Mouse (Mus musculus) CH12.LX (cell line): ENCODE data around the gene Tacc3.

Source experiments
- CTCF ChIP-seq, 2 experiments: IDR thresholded peaks in 1 of 2; conservative IDR thresholded peaks in 1 of 2; 2 replicates each; pipeline ENCODE4 v1.5.1; 2011 to 2012; ENCODE audit warnings: low read depth in 2 of 2, low read length in 2 of 2, improper control_type of control experiment in 1 of 2, inconsistent platforms in 1 of 2, mild to moderate bottlenecking in 1 of 2, moderate library complexity in 1 of 2
- ELF1 ChIP-seq: IDR thresholded peaks from 2 replicates; pipeline ENCODE4 v1.6.1; 2014; ENCODE audit warnings: low read depth, mild to moderate bottlenecking, inconsistent platforms, low read length, improper control_type of control experiment
- EP300 ChIP-seq: IDR thresholded peaks from 2 replicates; pipeline ENCODE4 v1.6.1; 2011; ENCODE audit warnings: low read length, improper control_type of control experiment
- ETS1 ChIP-seq: conservative IDR thresholded peaks from 2 replicates; pipeline ENCODE4 v1.6.1; 2012; ENCODE audit warnings: low read depth, mild to moderate bottlenecking, inconsistent platforms, low read length, improper control_type of control experiment, moderate library complexity
- GABPA ChIP-seq: IDR thresholded peaks from 2 replicates; pipeline ENCODE4 v1.6.1; 2012; ENCODE audit warnings: low read depth, low read length, improper control_type of control experiment, inconsistent platforms; ENCODE audit not compliant: insufficient replicate concordance
- HCFC1 ChIP-seq: IDR thresholded peaks from 2 replicates; pipeline ENCODE4 v1.6.1; 2012; ENCODE audit warnings: low read depth, mild to moderate bottlenecking, inconsistent platforms, low read length, improper control_type of control experiment
- MAFK ChIP-seq: IDR thresholded peaks from 2 replicates; pipeline ENCODE4 v1.6.1; 2011; ENCODE audit warnings: low read length, improper control_type of control experiment; ENCODE audit not compliant: insufficient replicate concordance
- MXI1 ChIP-seq: IDR thresholded peaks from 2 replicates; pipeline ENCODE4 v1.6.1; 2011; ENCODE audit warnings: mild to moderate bottlenecking, low read depth, low read length, improper control_type of control experiment
- POLR2A ChIP-seq: IDR thresholded peaks from 2 replicates; pipeline ENCODE4 v1.6.1; 2011; ENCODE audit warnings: low read depth, mild to moderate bottlenecking, improper control_type of control experiment, low read length
- SIN3A ChIP-seq: IDR thresholded peaks from 2 replicates; pipeline ENCODE4 v1.6.1; 2012; ENCODE audit warnings: low read length, improper control_type of control experiment, inconsistent platforms
- SMC3 ChIP-seq: IDR thresholded peaks from 2 replicates; pipeline ENCODE4 v1.6.1; 2011; ENCODE audit warnings: low read depth, low read length, improper control_type of control experiment
- TBP ChIP-seq: conservative IDR thresholded peaks from 2 replicates; pipeline ENCODE4 v1.6.1; 2011; ENCODE audit warnings: low read depth, low read length, improper control_type of control experiment
- USF1 ChIP-seq: IDR thresholded peaks from 2 replicates; pipeline ENCODE4 v1.6.1; 2014; ENCODE audit warnings: low read depth, mild to moderate bottlenecking, inconsistent platforms, low read length, improper control_type of control experiment
- ZNF384 ChIP-seq: IDR thresholded peaks from 2 replicates; pipeline ENCODE4 v1.6.1; 2012; ENCODE audit warnings: low read depth, low read length, improper control_type of control experiment, inconsistent platforms

- TF ChIP-seq POLR2A, result no peak
- no peak for TF ChIP-seq HCFC1
- no peak for TF ChIP-seq SMC3
- TF ChIP-seq USF1, result no peak
- no peak for TF ChIP-seq GABPA
- TF ChIP-seq ETS1, result no peak
- no peak for TF ChIP-seq MXI1
- no peak for TF ChIP-seq TBP
- no peak for TF ChIP-seq CTCF (conservative IDR thresholded peaks at IDR 0.05 in 1 of 2, IDR thresholded peaks at IDR 0.05 in 1 of 2; ENCODE audit: low read depth in 2 of 2, low read length in 2 of 2)
- no peak for TF ChIP-seq EP300
- TF ChIP-seq ZNF384, result no peak
- no peak for TF ChIP-seq ELF1
- TF ChIP-seq SIN3A, result no peak
- TF ChIP-seq MAFK, result no peak
Measured at GRCm38 (mm10) chr5:33697534-33697933, 39.6 kb downstream of the Tacc3 start.
